Mouse (Mus musculus) liver (tissue): ENCODE measurements around the gene Hoxa2.
A peak's percentile ranks its signal among the peaks of the same experiment; 100 is the strongest.

Experiments used
- DNase-seq: peaks from one replicate; pipeline ENCODE4 v3.0.0-alpha.2; 2020; ENCODE audit warnings: mixed read lengths

The Hoxa2 gene

DNA sequence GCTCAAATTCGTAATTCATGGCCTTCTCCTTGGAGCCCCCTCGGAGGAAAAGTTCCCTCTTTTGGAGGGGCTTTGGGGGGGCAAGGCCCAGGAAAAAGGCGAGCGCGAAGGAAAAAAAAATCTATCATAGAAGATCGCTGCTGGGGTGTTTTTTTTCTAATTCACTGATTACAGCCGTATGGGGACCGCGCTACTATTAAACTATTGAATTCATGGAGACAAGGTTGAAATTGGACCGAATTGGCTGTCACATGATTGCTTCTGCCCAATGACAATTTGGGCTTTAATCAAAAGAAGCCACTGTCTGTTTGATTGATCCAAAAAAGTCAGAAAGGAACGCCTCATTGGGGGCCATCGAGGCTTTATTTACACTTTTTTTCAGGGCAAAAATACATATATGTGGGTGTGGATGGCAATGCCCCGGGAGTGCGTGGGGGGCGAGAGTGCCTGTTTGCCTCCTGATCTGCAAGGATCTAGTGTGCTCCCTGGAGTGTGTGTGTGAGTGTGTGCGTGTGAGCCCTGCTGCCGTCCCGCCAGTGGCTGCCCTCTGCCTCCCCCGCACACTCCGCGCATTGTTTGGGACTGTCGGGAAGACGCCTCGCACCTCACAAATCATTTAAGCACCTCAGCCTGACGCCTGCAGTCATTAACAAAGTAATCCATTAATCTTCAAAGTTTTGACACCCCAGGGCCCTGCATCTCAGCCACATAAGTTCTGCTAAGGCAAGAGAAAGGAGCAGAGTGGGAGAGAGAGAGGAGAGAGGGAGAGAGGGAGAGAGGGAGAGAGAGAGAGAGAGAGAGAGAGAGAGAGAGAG is at the start of gene Hoxa2:
TSS of gene Hoxa2 (minus strand) at position 206 of the 815 bp plus-strand sequence.
- no peak for DNase-seq

DNA sequence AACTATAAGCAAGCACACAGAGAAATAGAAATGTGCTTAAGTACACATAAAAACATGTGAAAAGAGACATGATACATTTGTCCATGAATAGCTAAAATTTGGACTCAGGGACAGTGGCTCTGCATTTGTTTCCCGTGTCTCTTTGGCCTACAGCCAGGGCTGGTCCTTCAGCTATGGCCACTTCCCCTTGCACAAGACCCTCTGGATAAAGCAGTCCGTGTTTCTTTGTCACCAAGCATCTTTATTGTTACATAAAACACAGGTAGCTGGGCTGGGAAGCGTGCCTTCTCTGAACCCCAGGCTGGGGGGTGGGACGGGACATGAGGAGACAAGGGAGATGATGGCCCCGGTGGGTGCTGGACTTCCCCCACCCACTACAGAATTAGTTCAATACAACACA is 49.6 kb upstream of the Hoxa2 start:
- DNase-seq, result peak; percentile 1

DNA sequence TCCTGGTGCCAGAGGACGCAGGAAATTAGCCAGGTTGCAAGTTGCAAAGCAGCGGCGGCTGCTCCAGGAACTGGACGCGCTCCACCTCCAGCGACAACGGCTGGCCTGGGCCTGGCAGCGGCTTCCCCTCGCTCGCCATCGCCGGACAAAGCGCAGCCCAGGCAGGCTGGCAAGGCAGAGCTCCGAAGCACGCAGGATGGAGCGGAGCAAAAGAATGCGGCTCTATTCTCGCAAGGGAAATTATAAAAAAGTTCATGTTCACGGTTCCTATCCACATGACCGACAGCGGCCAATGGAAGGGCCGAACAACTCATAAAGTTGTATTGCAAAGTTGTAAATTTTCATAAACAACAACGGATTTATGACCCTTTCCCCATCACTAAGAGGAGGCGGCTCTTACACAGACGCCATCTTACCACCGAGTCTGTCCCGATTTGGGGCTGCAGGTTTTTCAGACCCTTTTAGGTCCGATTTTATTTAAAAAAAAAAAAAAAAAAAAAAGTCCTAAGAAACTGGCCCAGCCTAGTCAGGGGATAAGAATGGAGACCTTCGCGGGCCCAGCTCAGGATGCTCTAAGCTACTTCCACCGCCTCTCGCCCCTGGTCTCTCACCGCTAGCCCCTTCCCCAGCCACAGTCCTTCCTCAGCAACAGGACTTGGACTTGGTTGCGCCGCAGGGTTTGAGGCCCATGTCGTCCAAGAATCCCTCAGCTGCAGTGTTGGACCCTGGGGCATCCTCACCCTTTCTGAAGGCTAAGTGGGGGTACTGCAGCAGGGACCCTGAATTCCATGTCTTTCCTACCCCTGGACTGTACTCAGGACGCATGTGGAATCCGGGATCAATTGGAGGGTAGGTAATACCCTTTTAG is 48.7 kb upstream of the Hoxa2 start, which contains the start of the genes Hoxa3 and Gm28308:
TSS of gene Hoxa3 (minus strand) at position 218 of the 868 bp plus-strand sequence.
TSS of gene Gm28308 (minus strand) at position 221 of the 868 bp plus-strand sequence.
- DNase-seq, result peak; percentile 1

DNA sequence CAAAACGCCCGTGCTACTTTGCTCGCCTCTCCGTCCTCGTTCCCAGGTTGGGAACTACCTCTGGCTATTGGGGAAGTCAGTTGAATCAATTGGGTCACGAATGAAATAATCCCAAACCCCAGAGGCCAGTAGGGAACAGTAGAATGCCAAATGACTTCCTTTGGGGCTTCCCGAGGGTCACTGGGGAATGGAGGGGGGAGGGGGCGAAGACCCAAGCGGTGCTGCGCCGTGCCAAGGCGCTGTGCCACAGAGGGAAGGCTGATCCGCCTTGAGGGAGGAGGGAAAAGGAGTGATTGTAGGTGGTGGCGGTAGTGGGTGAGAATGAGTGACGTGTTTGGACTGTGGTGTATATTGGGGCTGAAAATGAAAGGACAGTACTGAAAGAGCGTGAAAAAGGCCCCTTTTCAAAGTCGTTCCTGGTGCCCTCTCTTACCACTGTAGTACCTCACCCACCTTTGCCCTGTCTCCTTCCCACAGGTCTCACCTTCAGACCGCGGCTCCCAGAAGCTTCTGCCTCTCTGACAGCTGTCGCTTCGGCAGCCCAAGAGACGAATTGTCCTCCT is 48.0 kb upstream of the Hoxa2 start:
- DNase-seq, result no peak

DNA sequence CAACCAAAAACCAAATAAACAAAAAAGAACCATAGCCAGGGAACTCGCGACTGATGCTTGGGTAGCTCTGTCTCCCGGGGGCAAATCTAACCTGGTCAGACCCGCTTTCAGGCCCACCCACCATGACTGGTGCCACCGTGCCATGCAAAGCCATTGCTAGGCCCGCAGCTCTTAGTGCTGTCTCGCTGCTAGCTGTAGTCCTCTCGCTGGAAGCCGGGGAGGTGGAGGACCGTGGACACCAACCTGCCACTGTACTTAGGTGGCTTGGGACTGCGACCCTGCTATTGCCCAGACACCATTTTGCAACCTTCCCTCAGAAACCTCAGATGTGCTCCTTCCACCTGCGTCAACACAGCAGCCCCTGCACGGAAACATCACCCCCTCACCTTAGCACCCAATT is 47.3 kb upstream of the Hoxa2 start:
- DNase-seq, result no peak

DNA sequence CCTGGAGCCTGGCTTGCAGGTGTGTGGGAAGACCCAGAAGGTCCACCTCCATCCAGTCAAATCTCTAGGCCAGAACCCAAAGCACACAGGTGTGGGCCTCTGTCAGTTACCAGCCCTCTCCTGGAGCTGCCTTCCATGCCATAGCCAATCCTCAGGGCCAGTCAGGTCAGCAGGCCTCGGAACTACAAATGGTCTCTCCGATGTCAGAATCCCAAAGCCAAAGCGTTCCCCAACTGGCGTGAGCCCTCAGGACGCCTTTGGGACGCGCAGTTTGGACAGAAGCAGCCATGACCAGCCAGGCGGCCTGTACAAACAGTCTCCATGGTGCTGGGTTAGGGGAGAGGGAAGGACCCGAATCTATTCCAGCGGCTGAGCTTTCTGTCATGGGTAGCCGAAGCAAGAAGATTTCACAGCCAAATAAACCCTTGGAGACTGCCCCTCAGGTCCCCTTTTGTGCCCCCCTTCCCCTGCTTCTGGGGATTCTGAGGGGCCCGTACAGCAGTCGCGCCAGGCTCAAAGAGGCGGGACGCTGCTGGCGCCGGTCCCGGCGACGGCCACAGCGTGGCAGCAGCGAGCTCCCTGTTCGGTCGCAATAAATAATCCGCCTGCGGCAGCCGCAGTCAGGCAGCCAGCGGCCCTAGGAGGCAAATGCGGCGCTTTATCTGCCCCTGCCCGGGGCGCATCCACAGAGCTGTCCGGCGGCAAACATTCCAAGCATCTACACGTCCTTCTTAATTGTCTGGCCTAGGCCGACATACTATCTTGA is 46.7 kb upstream of the Hoxa2 start:
- peak; percentile 65 for DNase-seq

DNA sequence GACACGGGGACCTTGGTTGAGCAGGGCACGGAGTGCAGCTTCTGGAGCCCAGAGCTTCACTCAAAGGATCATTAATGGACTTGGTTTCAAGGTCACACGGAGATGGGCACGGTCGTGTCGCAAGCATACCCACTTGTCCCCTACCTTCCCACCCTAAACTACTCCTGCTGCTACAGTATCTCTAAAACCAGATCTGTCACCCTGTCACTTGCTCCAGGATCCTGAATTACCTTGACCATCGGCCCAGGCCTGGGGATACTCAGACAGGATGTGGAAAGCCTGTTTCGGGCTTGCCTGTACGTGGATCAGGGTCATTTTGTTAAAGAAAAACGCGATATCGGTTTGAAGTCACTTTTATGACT is 45.0 kb upstream of the Hoxa2 start:
- DNase-seq, result no peak

DNA sequence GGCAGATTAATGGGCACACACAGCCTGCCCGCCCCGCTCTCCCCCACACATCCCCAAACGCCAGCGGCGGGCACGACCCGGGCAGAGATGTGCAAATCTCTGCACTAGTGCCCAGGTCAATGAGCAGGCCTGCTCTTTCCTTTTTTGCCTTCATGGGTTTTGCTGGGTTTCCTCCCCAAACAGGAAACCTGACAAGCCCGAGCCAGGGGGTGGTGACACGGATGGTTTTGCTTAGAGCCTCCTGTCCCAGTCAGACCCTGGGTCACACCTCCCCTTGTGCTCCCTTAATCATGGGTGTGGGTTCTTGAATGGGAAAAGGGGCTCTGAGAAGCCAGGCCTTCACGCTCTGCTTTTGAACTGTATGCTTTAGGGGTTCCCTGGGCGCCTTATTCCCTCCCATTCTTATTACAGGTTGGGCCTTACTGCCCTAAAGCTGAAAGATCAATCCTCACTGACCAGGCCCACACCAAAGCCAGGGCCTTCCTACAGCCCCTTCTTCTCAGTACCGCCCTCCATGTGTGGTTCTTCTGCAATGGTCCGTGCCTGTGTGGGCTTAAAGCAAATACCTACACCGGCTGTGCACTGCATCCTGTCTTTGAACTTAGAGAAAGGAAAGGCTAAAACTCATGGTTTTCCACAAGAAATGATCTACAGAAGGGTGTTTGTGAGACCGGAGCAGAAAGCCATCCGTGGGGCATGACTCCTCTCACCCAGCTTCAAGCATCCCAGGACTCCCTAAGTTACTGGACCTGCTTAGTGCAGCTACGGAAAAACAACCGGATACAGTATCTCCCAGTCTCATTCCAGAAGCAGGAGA is 44.4 kb upstream of the Hoxa2 start:
- no peak for DNase-seq

DNA sequence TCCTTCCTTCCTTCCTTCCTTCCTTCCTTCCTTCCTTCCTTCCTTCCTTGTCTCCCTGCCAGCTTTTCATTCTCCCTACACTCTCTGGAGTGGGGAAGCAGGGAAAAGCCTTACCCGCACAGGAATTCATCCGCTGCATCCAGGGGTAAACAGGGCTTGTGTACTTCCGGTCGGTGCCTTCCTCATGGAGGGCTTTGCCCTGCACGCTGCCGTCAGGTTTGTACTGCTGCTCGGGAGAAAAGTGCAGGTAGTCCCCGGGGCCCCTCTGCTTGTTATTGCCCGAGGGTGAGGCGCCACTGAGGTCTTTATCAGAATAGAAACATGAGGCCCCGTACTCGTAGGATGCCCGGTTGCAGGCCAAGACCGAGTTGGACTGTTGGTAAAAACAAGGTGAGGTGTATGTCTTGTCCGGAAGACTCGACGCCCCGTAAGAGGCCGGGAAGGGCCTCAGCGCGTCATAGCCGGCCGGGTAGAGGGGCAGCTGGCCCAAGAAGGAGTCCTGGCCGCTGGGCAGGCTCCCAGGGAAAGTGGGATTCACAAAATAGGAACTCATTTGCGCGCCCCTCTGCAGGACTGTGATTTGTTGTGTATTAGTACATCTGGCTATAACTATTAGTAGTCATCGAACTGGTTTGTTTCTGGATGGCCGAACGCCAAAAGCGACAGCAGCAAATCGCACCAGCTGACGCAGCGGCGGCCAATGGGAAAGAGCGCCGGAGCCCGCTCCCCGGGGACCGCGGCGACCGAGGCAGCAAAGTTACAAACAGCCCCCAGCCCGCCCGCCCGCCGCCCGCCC is 43.6 kb upstream of the Hoxa2 start, which contains the start of gene Hoxa6:
TSS of gene Hoxa6 (minus strand) at position 651 of the 796 bp plus-strand sequence.
- no peak for DNase-seq

DNA sequence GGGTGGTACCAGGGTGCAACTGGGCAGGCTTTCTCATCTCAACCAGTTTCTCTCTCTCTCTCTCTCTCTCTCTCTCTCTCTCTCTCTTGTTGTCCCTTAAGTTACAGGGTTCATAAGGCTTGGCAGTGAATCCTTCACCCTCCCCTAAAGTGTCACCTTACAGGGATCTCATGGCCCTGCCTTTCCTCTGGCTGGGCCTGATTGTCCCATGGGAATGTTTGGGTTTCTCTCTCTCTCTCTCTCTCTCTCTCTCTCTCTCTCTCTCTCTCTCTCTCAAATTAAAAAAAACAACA is 43.0 kb upstream of the Hoxa2 start:
- DNase-seq, result no peak

DNA sequence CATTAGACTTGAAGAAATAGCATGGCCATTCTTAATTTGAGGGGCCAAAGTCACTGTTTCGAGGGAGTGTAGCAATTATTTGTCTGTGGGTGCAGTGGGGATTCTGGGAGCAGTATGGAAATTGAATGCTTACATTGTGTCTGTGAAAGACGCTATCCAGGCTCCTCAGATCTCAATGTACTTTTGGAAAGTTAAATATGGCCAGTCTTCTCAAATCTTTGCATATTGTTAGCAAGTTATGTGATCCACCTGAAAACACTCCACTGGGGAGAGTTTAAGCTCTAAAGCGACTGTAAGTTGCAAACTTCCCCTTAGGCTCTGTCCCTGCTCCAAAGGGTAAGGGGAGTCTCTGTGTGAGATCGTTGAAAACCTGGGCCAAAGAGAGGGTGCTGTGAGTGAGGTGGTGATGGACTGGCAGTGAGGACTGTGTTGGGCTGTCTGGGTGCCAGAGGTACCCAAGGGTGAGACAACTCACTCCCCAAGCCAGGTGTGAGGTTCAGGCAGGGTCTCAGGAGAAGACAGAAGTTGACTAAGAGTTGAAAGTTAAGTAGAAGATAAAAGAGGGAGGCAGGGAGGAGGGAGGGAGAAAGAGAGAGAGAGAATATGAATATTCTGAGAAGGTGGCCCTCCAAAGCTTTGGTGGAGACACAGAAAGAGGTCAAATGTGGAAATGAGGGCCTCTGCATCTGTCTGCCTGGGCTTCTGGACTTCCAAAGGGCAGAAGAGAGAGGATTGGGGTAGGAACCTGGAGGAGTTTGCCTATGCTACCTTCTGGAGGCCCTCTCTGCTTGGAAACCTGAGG is 42.5 kb upstream of the Hoxa2 start:
- no peak for DNase-seq

DNA sequence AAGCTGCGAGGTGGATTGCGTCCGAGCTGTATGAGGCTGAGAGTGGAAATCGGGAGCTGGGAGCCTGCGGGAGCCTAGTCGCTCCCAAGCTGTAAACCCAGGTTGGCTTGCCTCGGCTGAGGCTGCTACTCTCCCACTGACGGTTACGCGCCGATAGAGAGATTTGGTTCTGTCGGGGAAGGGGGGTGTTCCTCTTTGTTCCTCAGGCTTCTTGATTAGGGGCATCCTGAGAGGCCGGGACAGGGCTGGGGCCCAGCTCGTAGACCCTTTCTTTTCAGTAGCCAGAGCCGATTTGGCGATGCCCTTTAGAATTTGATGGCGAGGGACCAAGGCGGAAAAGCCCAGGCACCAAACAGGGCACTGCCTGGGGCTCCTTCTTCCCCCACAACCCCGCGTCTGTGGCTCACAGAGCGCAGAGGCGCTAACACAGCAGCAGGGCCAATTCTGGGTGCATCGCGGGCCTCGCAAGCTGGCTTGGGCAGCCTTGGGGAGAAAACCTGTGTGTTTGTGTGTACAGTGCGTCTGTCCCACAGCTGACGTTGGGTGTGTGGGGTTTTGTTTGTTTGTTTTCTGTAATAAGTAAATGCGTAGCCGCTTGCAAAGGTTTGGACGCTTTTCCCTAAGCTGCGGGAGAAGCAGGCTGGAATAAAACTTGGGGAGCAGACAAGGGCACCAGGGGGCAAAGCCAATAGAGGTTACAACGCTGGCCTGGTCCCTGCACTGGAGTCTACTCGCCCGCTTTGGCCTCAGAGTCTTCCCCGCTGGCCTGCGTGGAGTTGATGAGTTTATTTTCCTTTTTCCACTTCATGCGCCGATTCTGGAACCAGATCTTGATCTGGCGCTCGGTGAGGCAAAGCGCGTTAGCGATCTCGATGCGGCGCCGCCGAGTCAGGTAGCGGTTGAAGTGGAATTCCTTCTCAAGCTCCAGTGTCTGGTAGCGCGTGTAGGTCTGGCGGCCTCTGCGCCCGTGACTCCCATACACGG is 41.3 kb upstream of the Hoxa2 start:
- DNase-seq, result no peak

DNA sequence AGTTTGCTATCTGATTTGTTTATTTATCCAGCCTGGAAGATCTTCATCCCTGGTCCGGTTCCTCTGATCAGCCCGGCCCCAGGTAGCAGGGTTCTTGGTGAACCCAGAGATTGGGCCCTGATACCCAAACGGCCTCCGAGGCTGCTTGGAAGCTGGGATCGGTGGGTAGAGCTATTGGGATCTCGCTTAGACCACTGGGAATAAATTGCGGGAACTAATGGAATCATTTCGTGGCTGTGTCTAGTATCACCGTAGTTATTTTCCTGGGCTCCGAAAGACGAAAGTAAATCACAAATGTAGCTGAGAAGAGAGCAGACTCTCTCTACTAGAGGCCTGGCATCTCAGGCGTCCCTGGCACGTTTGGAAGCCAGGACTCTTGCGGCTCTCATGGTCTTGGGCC is 40.6 kb upstream of the Hoxa2 start:
- no peak for DNase-seq

DNA sequence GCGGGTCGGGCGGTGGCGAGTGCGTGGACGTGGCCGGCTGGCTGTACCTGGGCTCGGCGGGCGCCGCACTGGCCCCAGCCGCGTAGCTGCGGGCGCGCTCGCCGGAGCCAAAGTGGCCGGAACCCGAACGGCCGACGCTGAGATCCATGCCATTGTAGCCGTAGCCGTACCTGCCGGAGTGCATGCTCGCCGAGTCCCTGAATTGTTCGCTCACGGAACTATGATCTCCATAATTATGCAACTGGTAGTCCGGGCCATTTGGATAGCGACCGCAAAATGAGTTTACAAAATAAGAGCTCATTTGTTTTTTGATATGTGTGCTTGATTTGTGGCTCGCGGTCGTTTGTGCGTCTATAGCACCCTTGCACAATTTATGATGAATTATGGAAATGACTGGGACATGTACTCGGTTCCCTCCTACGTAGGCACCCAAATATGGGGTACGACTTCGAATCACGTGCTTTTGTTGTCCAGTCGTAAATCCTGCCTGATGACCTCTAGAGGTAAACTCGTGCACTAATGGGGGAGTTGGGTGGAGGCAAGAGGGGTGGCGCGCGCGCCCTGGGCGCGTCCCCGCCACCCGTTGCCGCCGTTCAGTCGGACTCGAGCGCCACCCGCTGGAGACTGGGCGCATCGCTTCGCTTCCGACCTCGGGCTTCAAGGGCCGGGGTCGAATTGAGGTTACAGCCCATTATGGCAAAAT is 39.6 kb upstream of the Hoxa2 start, which contains the start of gene Hoxa5:
TSS of gene Hoxa5 (minus strand) at position 538 of the 703 bp plus-strand sequence.
- peak; percentile 67 for DNase-seq

DNA sequence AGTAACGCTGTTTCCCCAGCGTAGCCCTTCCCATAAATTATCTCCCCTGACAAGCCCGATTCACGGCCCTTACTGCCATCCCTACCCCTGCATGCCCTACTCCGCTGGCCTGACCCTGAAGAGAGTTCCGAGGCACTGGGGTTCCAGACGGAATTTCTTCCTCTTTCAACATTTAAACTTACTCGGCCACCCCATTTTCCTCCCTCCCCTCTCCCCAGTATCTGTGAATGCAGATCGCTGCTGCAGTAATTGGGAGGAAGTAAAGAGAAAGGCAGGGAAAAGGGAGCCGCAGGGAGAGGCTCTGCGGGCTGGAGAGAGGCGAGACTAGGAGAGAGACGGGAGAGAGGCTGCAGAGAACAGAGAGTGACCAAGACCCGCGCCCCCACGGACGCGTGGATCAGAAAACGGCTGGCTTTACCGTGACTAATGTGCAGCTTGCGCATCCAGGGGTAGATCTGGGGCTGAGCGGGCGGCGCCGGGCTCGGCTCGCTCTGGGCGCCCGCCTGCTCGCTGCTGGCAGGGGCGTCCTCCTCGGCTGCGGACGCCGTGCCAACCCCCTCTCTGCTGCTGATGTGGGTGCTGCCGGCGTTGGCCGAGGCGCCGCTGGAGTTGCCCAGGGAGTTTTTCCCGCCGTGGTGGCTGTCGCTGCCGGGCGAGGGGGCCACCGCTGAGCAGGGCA is 38.9 kb upstream of the Hoxa2 start:
- DNase-seq, result no peak

DNA sequence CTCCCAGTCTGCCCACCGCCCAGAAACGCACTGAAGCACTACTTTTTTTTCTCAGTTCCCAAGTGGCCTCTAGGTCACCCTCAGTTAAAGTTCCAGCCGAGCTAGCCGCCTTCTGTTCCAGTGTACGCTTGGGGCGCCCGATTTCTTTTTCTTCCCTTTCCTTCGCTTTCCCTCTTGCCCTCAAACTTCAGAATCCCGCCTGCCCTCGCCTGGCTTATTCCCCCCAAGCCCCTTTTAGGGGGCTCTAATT is 38.4 kb upstream of the Hoxa2 start:
- no peak for DNase-seq

DNA sequence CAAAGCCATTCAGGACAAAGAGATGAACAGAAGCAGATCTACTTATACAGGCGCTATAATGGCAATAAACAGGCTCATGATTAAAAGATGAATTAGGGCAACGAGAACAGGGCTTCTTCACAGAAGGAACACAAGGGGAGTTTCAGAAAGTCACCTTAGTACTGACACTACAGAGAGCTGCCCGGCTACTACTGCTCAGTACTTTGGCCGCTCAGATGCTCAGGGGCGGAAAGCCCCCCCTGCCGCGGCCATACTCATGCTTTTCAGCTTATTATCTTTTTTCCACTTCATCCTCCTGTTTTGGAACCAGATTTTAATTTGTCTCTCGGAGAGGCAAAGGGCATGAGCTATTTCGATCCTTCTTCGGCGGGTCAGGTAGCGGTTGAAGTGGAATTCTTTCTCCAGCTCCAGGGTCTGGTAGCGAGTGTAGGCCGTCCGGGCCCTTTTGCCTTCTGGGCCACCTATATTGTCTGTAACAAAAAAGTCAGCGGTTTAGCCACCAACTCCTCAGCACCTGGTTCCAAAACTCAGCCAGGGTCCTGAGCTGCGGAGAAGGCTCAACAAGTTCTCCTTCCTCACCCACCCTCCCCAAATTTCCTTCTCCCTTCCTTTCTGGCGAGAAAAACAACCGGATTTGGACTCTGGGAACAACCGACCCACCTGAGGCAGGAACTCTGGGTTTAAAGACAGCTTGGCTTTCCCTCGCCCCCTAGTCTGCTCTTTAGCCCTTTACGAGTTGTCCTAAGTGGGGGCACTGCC is 37.9 kb upstream of the Hoxa2 start:
- DNase-seq, result no peak
